In genomic region chr17:5506553-5506952, GRCm38 (mm10) we compare ENCODE assay signal across 9 mouse cellular contexts. TPM values are rescaled to one million over a fixed set of nuclear protein-coding genes. Genes with fewer than 3 reads are reported as not detected.
DNase-seq lines count a peak whose midpoint lies in the region; ATAC-seq and TF ChIP-seq lines count a peak whose summit lies in the region.
"Had no signal": no experiment of that assay in that cellular context is flagged by ENCODE, and none has a peak within 500 bp of the region (broad histone marks: within the 10 kb centered on the region; RNA-seq: fewer than 3 reads in every experiment).

No protein-coding gene starts in this region.

- peak overlapping the region; percentile 31; the same call in 1 of the 2 replicates for H3K4me2 ChIP-seq in heart, embryonic 11.5 days
- no peak overlapping the region for H3K4me2 ChIP-seq in midbrain, embryonic 14.5 days (ENCODE audit: low read length)
- H3K4me2 ChIP-seq in midbrain, embryonic 11.5 days, result no peak overlapping the region
- H3K4me2 ChIP-seq: neural tube, embryonic 12.5 days had no signal

- no peak for ATAC-seq in heart, embryonic 11.5 days (replicated peaks; ENCODE audit: insufficient number of reproducible peaks, low FRiP score, low TSS enrichment)
- ATAC-seq in midbrain, embryonic 14.5 days (ENCODE audit: low FRiP score, low TSS enrichment), result no peak
- ATAC-seq in midbrain, embryonic 11.5 days (ENCODE audit: low FRiP score), result no peak
- peak; percentile 62 for ATAC-seq in erythroblast, adult 5-6 weeks (replicated peaks; ENCODE audit: low FRiP score, poor library complexity, severe bottlenecking)
- peak; percentile 43; the same call in 1 of the 2 replicates for ATAC-seq in megakaryocyte progenitor cell, adult 5-6 weeks (replicated peaks; ENCODE audit: poor library complexity)

- TF ChIP-seq POLR2A in thymus, adult 2 months (IDR thresholded peaks at IDR 0.05; ENCODE audit: control insufficient read depth, extremely low read depth, insufficient read depth, low read length, poor library complexity), result no peak

- H3K9me3 ChIP-seq in heart, embryonic 11.5 days (replicated peaks; ENCODE audit: control insufficient read depth, low read length), result no peaks in the 10 kb centered on the region
- H3K9me3 ChIP-seq in midbrain, embryonic 14.5 days (ENCODE audit: control insufficient read depth, low read length), result no peaks in the 10 kb centered on the region
- no peaks in the 10 kb centered on the region for H3K9me3 ChIP-seq in midbrain, embryonic 11.5 days (ENCODE audit: control insufficient read depth, low read length)
- H3K9me3 ChIP-seq in limb, embryonic 10.5 days (replicated peaks), result no peaks in the 10 kb centered on the region
- H3K9me3 ChIP-seq: neural tube, embryonic 12.5 days had no signal

- no peak overlapping the region for H3K9ac ChIP-seq in heart, embryonic 11.5 days (ENCODE audit: low read depth, low read length)
- H3K9ac ChIP-seq in midbrain, embryonic 14.5 days (replicated peaks; ENCODE audit: low read length), result no peak overlapping the region
- H3K9ac ChIP-seq in midbrain, embryonic 11.5 days (ENCODE audit: low read length), result no peak overlapping the region
- H3K9ac ChIP-seq: neural tube, embryonic 12.5 days had no signal

- no peak overlapping the region for H3K27ac ChIP-seq in heart, embryonic 11.5 days (ENCODE audit: low read depth, low read length)
- no peak overlapping the region for H3K27ac ChIP-seq in midbrain, embryonic 14.5 days (replicated peaks; ENCODE audit: low read depth, low read length)
- no peak overlapping the region for H3K27ac ChIP-seq in midbrain, embryonic 11.5 days (ENCODE audit: low read depth, low read length)
- H3K27ac ChIP-seq in limb, embryonic 10.5 days, result no peak overlapping the region
- H3K27ac ChIP-seq in thymus, adult 2 months (ENCODE audit: control insufficient read depth, insufficient read depth, low read length), result no peak overlapping the region
- H3K27ac ChIP-seq: neural tube, embryonic 12.5 days had no signal

- WGBS in heart, embryonic 11.5 days (ENCODE audit: insufficient replicate concordance), result 38% methylated on average over 7 of the region's 7 CpGs
- 64% methylated on average over 7 of the region's 7 CpGs for WGBS in midbrain, embryonic 14.5 days
- 75% methylated on average over 7 of the region's 7 CpGs for WGBS in midbrain, embryonic 11.5 days
- 81% methylated on average over 7 of the region's 7 CpGs for WGBS in limb, embryonic 10.5 days
- WGBS in thymus, adult 2 months, result 76% methylated on average over 7 of the region's 7 CpGs

- DNase-seq in heart, adult 18-20 months, result no peak
- DNase-seq in midbrain, embryonic 14.5 days, result peak; percentile 69
- no peak for DNase-seq in midbrain, embryonic 11.5 days (ENCODE audit: low spot score, missing footprints)
- no peak for DNase-seq in limb, embryonic 10.5 days (ENCODE audit: low spot score)
- DNase-seq in thymus, adult 2 months, result no peak

- H3K27me3 ChIP-seq in heart, embryonic 11.5 days (ENCODE audit: control insufficient read depth, insufficient read depth, low read length), result no peaks in the 10 kb centered on the region
- no peaks in the 10 kb centered on the region for H3K27me3 ChIP-seq in midbrain, embryonic 14.5 days (ENCODE audit: control insufficient read depth, insufficient read depth, low read length)
- no peaks in the 10 kb centered on the region for H3K27me3 ChIP-seq in midbrain, embryonic 11.5 days (ENCODE audit: control insufficient read depth, insufficient read depth, low read length)
- no peaks in the 10 kb centered on the region for H3K27me3 ChIP-seq in limb, embryonic 10.5 days (ENCODE audit: low read depth, poor library complexity, severe bottlenecking)
- H3K27me3 ChIP-seq in thymus, adult 2 months (ENCODE audit: control insufficient read depth, insufficient read depth, low read length), result no peaks in the 10 kb centered on the region
- H3K27me3 ChIP-seq: neural tube, embryonic 12.5 days had no signal

- H3K4me1 ChIP-seq in heart, embryonic 11.5 days (ENCODE audit: control insufficient read depth, insufficient read depth, low read length), result peaks cover 33% of the 10 kb centered on the region
- no peaks in the 10 kb centered on the region for H3K4me1 ChIP-seq in midbrain, embryonic 14.5 days (ENCODE audit: control insufficient read depth, insufficient read depth, low read length)
- H3K4me1 ChIP-seq in midbrain, embryonic 11.5 days (ENCODE audit: control insufficient read depth, insufficient read depth, low read length), result no peaks in the 10 kb centered on the region
- H3K4me1 ChIP-seq in limb, embryonic 10.5 days, result no peaks in the 10 kb centered on the region
- H3K4me1 ChIP-seq in thymus, adult 2 months (replicated peaks; ENCODE audit: control insufficient read depth, insufficient read depth, low read length), result peaks cover 15% of the 10 kb centered on the region
- H3K4me1 ChIP-seq: neural tube, embryonic 12.5 days had no signal

- no peaks in the 10 kb centered on the region for H3K36me3 ChIP-seq in heart, embryonic 11.5 days (ENCODE audit: control insufficient read depth, insufficient read depth, low read length)
- H3K36me3 ChIP-seq in midbrain, embryonic 14.5 days (ENCODE audit: control insufficient read depth, insufficient read depth, low read length), result no peaks in the 10 kb centered on the region
- no peaks in the 10 kb centered on the region for H3K36me3 ChIP-seq in midbrain, embryonic 11.5 days (ENCODE audit: control insufficient read depth, insufficient read depth, low read length)
- H3K36me3 ChIP-seq in limb, embryonic 10.5 days, result no peaks in the 10 kb centered on the region
- no peaks in the 10 kb centered on the region for H3K36me3 ChIP-seq in thymus, adult 2 months (ENCODE audit: control insufficient read depth, insufficient read depth, low read length)
- H3K36me3 ChIP-seq: neural tube, embryonic 12.5 days had no signal

- no peak overlapping the region for H3K4me3 ChIP-seq in heart, embryonic 11.5 days (ENCODE audit: low read depth, low read length)
- H3K4me3 ChIP-seq in midbrain, embryonic 14.5 days (replicated peaks; ENCODE audit: low read depth, low read length), result no peak overlapping the region
- H3K4me3 ChIP-seq in midbrain, embryonic 11.5 days (ENCODE audit: low read depth, low read length), result no peak overlapping the region
- no peak overlapping the region for H3K4me3 ChIP-seq in limb, embryonic 10.5 days
- no peak overlapping the region for H3K4me3 ChIP-seq in thymus, adult 2 months (ENCODE audit: control insufficient read depth, insufficient read depth, low read length)
- H3K4me3 ChIP-seq: neural tube, embryonic 12.5 days had no signal

- TF ChIP-seq CTCF in thymus, adult 2 months (IDR thresholded peaks at IDR 0.05; ENCODE audit: borderline replicate concordance, control insufficient read depth, extremely low read depth, insufficient read depth, low read length, poor library complexity), result no peak

RNA-seq across cellular contexts. Expression of gene Zdhhc14, which starts 14.2 kb away (rescaled TPM):
- polyA plus RNA-seq in heart, embryonic 11.5 days (2014; fragmentation: Nextera tagmentation; extraction: Ambion mirVana), result 1.6 and 1.8 TPM in 2 replicates
- total RNA-seq in heart, adult 18-20 months (2021), result 1 to 10 TPM; 4.5 to 5.7 TPM
- 9.2 and 10.7 TPM in 2 replicates for polyA plus RNA-seq in midbrain, embryonic 14.5 days (2014; fragmentation: Nextera tagmentation; extraction: Ambion mirVana)
- 2.0 TPM in 2 replicates for polyA plus RNA-seq in midbrain, embryonic 11.5 days (2014; fragmentation: Nextera tagmentation; extraction: Ambion mirVana)
- 45.3 and 71.3 TPM in 2 replicates for total RNA-seq in erythroblast, adult 5-6 weeks (2015; ENCODE audit: low replicate concordance)
- total RNA-seq in erythroblast, adult 5-6 weeks (2017; ENCODE audit: low replicate concordance), result 51.8 and 56.7 TPM in 2 replicates
- total RNA-seq in megakaryocyte progenitor cell, adult 5-6 weeks (2015), result 2.1 and 2.2 TPM in 2 replicates
- total RNA-seq in megakaryocyte progenitor cell, adult 5-6 weeks (2017), result 1.00 and 1.7 TPM in 2 replicates
- 0.66 and 0.77 TPM in 2 replicates for polyA plus RNA-seq in limb, embryonic 10.5 days (2016; fragmentation: Nextera tagmentation; extraction: Ambion mirVana)
- polyA plus RNA-seq in thymus, adult 2 months (2012; rRNA removed), result 13.3 and 15.4 TPM in 2 replicates

Comparison
In these comparisons a context has a peak if more than half of its experiments do, and no peak if none do; other contexts are left out.
1. ATAC-seq: peak in erythroblast, adult 5-6 weeks (single experiment) and megakaryocyte progenitor cell, adult 5-6 weeks (single experiment); none in heart, embryonic 11.5 days (single experiment), midbrain, embryonic 14.5 days (single experiment) and midbrain, embryonic 11.5 days (single experiment).